Mouse (Mus musculus): ENCODE results near the gene Ilk.

DNA sequence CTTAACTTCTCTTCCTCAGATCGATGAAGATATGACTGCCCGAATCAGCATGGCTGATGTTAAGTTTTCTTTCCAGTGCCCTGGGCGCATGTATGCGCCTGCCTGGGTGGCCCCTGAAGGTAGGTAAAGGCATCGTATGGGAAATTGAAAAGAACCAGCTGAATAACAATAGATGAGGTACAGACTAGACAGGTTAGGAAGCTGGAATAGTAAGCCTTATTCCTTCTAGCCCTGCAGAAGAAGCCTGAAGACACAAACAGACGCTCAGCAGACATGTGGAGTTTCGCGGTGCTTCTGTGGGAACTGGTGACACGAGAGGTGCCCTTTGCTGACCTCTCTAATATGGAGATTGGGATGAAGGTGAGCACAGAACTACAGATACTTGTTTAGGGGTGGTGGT, 5.6 kb downstream of the Ilk start:
- no peak for TF ChIP-seq CTCF (IDR thresholded peaks at IDR 0.05; ENCODE audit: low read depth, low read length)
- TF ChIP-seq POLR2A (IDR thresholded peaks at IDR 0.05; ENCODE audit: borderline replicate concordance, low read depth, low read length) = no peak
